Mouse (Mus musculus) Patski (cell line): ENCODE data around the gene Thbs3. TPM values are rescaled to one million over a fixed set of nuclear protein-coding genes. Genes with fewer than 3 reads are reported as not detected.

Source experiments
- ATAC-seq: fragments of 100-300 bp; one replicate; pipeline ENCODE4 v1.8.0; 2021
- CTCF ChIA-PET: fragments of 350-600 bp; sonication (Branson Sonifier 250); formaldehyde crosslinking; loops from one replicate; lab custom pipeline; 2022; ENCODE audit warnings: inconsistent platforms; lab: Charles Lee
- POLR2A ChIA-PET: fragments of 350-600 bp; sonication (Branson Sonifier 250); formaldehyde crosslinking; loops from one replicate; lab custom pipeline; 2022; ENCODE audit warnings: antibody characterized with exemption, inconsistent platforms; lab: Charles Lee
- DNase-seq: peaks from one replicate; pipeline ENCODE4 v3.0.0-alpha.2; 2011; ENCODE audit warnings: low read depth, low spot score
- H3K27me3 ChIP-seq: fragments of 371-371 bp; one replicate; pipeline ENCODE4 v1.5.1; 2021
- CTCF ChIP-seq: fragments of 100-300 bp; IDR thresholded peaks from one replicate; pipeline ENCODE4 v1.5.1; 2021
- in situ Hi-C: fragments of 300-500 bp; cut with MboI; formaldehyde crosslinking; loops from 3 replicates; pipeline ENCODE4 v1.11.1; 2018; ENCODE audit warnings: low pct_unique_long_range_greater_than_20kb, mixed read lengths
- polyA plus RNA-seq: library from polyadenylated mRNA; unstranded; gene quantifications from one replicate; pipeline ENCODE4 v1.2.3, GENCODE M21; 2021

The Thbs3 gene
- polyA plus RNA-seq, 1 experiment from 2014 or later: 86.6 TPM

DNA sequence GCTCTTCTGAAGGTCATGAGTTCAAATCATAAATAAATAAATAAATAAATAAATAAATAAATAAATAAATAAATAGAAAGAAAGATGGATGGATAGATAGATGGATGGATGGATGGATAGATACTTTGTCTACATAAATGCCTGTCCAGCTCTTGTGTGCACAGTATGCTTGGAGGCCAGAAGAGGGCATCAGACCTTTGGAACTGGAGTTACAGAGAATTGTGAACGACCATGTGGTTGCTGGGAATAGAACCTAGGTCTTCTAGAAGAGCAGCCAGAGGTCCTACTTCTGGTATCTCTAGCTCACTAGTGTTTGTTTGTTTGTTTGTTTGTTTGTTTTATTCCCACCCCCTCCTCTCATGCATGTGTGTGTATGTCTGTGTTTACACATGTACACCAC lies 21.6 kb upstream of the Thbs3 start:
- DNase-seq: no peak
- ATAC-seq: no peak
- no peak for TF ChIP-seq CTCF
- in situ Hi-C loops: loop anchor here (5.0 to 10.0 kb wide), 3 partner anchors 71 to 249 kb away; no protein-coding TSS in a partner anchor
- ChIA-PET CTCF (interaction anchor here (0.7 to 2.1 kb wide), 15 partner anchors 9 to 235 kb away, joined by 3 to 15 read pairs (median 5); partner anchors contain the start of genes Clk2, Pklr and Scamp3), POLR2A (interaction anchor here (0.6 to 1.5 kb wide), 3 partner anchors 79 to 110 kb away, joined by 3 to 4 read pairs (median 4); no protein-coding TSS in a partner anchor)
- H3K27me3 ChIP-seq: no peaks in the 10 kb centered on the region

DNA sequence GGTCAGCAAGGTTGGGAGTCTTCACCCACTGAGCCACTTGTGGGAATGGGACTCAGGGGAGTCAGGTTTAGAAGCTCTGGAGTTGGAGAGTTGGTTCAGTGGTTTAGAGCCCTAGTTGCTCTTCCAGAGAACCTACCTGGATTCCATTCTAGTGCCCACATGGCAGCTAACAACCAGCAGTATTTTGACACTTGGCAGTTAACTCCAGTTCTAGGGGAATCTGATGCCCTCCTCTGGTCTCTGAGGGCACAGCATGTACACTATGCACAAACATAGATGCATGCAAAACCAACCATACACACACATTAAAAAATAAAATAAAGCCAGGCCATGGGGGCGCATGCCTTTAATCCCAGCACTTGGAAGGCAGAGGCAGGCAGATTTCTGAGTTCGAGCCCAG lies 21.1 kb upstream of the Thbs3 start:
- H3K27me3 ChIP-seq: no peaks in the 10 kb centered on the region
- in situ Hi-C loops: loop anchor here (5.0 to 10.0 kb wide), 3 partner anchors 72 to 249 kb away; no protein-coding TSS in a partner anchor
- no peak for TF ChIP-seq CTCF
- DNase-seq: no peak
- no peak for ATAC-seq
- POLR2A ChIA-PET: interaction anchor here (0.6 to 1.5 kb wide), 4 partner anchors 52 to 104 kb away, joined by 3 to 4 read pairs (median 4); partner anchors contain the start of genes Krtcap2, Pklr and Trim46
- CTCF ChIA-PET: interaction anchor here (0.7 to 2.1 kb wide), 17 partner anchors 9 to 255 kb away, joined by 3 to 15 read pairs (median 5); partner anchors contain the start of genes Clk2, Pklr and Scamp3

DNA sequence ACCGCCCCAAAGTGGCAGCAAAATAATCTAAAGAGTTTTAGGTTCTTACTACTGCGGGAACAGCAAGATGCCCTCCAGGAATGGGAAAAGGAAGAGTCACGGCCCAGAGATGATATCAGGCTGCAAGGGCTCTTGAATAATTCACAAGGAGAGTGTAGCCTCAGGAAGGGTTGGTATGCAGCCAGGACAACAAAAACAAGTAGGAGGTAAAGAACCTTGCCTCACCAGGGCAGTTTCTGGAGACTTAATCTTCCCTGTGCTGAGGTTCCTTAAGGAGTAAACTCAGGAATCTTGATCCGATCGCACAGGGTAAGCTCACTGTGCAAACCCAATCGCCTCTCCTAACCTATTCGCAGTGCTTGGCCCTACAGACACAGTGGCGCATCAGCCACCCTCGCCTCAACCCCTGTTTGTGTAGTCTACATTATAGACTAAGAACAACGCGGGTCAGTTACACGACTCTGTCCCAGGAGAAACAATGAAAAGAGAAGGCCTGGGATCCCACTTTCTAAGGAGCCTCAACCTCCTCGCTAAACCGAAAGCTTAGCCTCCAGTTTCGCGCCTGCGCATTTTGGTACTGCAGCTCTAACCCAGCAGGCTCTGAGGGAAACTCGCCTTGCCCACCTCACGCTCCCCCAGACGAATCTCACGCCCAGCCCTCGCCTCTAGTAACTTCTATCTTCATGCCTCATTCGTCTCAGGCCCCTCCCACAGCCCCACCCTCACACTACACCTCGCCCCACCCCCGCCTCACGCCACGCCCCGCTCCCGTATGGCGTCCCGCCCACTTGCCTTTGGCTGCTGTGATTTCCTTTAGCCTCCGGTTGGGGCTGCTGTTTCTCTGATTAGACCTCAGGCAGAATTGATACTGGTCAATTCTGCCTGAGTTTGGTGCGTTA lies 18.8 kb upstream of the Thbs3 start:
- in situ Hi-C loops: loop anchor here (10.0 kb wide), 1 partner anchor 251 kb away; no protein-coding TSS in a partner anchor
- ATAC-seq: peak; percentile 73
- peak; percentile 82 for TF ChIP-seq CTCF
- POLR2A ChIA-PET: interaction anchor here (1.2 to 2.3 kb wide), 2 partner anchors 18 to 38 kb away, joined by 3 to 10 read pairs; partner anchors contain the start of gene Thbs3
- peak; percentile 82 for DNase-seq
- CTCF ChIA-PET: interaction anchor here (0.6 to 1.9 kb wide), 9 partner anchors 10 to 106 kb away, joined by 3 to 5 read pairs (median 4); partner anchors contain the start of gene Krtcap2
- H3K27me3 ChIP-seq: no peaks in the 10 kb centered on the region

DNA sequence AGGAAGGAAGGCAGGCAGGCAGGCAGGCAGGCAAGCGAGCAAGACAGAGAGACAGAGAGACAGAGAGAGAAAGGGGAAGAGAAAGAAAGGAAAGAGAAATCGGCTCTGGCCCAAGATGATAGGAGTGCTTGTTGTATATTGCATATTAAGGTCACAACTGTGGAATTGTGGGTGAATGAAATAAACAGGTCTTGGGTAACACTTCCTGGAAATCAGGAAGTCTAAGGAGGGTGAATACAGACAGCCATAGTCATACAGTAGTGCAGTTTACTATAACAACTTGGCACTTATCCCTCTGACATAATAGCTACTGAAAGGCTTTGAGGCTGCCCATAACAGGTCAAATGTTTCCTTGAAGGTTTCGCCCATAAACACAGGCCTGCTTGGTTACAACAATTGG lies 15.1 kb upstream of the Thbs3 start:
- ChIA-PET POLR2A (no interaction called here), CTCF (no interaction called here)
- ATAC-seq: no peak
- DNase-seq: no peak
- TF ChIP-seq CTCF: no peak
- in situ Hi-C loops: loop anchor here (10.0 to 25.0 kb wide), 2 partner anchors 255 to 513 kb away; partner anchors contain the start of gene Khdc4
- no peaks in the 10 kb centered on the region for H3K27me3 ChIP-seq

DNA sequence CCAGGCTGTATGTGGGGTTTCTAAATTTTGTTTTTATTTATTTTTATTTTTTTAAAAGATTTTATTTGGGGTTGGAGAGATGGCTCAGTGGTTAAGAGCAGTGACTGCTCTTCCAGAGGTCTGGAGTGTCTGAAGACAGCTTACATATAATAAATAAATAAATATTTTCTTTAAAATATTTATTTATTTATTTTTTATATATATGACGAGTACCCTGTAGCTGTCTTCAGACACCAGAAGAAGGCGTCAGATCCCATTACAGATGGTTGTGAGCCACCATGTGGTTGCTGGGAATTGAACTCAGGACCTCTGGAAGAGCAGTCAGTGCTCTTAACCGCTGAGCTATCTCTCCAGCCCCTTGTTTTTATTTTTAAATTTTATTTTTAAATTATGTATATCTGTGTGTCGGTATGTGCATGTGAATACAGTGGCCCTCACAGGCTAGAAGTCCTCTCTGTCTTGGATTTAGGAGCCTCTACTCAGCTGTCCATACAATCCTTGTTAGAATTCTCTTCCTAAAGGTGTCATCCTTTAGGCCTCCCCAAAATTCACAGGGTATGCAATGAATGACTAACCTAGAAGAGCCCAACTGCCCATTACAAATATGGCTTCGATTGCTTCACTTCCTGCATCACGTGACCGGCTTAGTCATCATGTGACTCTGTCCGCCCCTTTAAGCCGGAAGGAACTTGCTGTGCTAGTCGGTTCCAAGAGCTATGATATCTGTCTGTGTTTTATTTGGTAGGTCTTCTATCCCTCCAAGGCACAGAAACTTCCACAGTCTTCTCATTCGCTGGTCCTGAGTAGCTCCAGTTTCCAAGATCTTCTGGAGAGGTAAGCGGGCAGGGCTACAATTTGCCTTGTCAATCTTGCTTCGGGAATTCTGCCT lies 12.5 kb upstream of the Thbs3 start, which contains the start of gene Gba:
Gene Gba (plus strand): TSS at position 676 of the 889 bp plus-strand sequence.
- ChIA-PET POLR2A (interaction anchor here (0.7 to 1.4 kb wide), 4 partner anchors 9 to 24 kb away, joined by 3 to 5 read pairs (median 4); no protein-coding TSS in a partner anchor), CTCF (interaction anchor here (0.9 to 1.9 kb wide), 3 partner anchors 9 to 43 kb away, joined by 3 to 6 read pairs (median 4); partner anchors contain the start of gene Thbs3)
- in situ Hi-C loops: loop anchor here (25.0 kb wide), 1 partner anchor 515 kb away; the partner anchor contains the start of gene Khdc4
- H3K27me3 ChIP-seq: no peaks in the 10 kb centered on the region
- peak; percentile 67 for ATAC-seq
- peak; percentile 77 for DNase-seq
- TF ChIP-seq CTCF: no peak

DNA sequence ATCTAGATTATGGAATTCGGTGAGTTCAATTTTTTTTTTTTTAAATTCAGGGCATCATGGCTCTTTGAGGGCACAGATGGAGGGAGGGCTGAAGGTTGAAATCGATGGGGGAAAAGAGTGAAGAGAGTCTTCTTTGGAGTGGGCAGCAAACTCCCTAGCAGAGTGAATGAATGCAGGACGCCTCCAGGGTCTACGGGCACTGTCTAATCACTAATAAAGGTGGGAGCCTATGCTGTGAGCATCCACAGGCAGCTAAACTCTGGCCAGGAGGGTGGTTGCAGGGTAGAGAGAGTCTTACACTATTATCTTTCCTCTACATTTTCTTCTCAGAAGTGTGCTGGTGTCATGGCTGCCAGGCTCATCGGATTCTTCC lies 11.9 kb upstream of the Thbs3 start:
- no peak for DNase-seq
- POLR2A ChIA-PET: interaction anchor here (1.1 to 1.4 kb wide), 2 partner anchors 8 to 10 kb away, joined by 3 to 5 read pairs; no protein-coding TSS in a partner anchor
- no peak for TF ChIP-seq CTCF
- CTCF ChIA-PET: interaction anchor here (0.9 to 1.9 kb wide), 3 partner anchors 8 to 42 kb away, joined by 3 to 6 read pairs (median 4); partner anchors contain the start of gene Thbs3
- in situ Hi-C loops: loop anchor here (25.0 kb wide), 1 partner anchor 516 kb away; the partner anchor contains the start of gene Khdc4
- H3K27me3 ChIP-seq: no peaks in the 10 kb centered on the region
- peak; percentile 12 for ATAC-seq

DNA sequence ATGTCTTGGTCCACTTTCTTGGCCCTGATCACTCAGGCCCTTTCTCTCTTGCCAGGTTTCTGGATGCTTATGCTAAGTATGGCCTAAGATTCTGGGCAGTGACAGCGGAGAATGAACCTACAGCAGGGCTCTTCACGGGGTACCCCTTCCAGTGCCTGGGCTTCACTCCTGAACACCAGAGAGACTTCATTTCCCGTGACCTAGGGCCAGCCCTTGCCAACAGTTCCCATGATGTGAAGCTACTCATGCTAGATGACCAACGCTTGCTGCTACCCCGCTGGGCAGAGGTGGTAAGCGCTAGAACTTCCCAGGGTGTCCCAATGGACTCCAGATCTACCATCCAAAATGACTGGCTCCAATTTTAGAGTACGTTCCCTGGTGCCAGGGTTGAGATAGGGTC lies 8.9 kb upstream of the Thbs3 start:
- ChIA-PET CTCF (no interaction called here), POLR2A (interaction anchor here (0.6 kb wide), 1 partner anchor 146 kb away, joined by 7 read pairs; no protein-coding TSS in a partner anchor)
- DNase-seq (no peak), ATAC-seq (no peak)
- H3K27me3 ChIP-seq: no peaks in the 10 kb centered on the region
- in situ Hi-C loops: loop anchor here (25.0 kb wide), 1 partner anchor 519 kb away; the partner anchor contains the start of gene Khdc4
- no peak for TF ChIP-seq CTCF

DNA sequence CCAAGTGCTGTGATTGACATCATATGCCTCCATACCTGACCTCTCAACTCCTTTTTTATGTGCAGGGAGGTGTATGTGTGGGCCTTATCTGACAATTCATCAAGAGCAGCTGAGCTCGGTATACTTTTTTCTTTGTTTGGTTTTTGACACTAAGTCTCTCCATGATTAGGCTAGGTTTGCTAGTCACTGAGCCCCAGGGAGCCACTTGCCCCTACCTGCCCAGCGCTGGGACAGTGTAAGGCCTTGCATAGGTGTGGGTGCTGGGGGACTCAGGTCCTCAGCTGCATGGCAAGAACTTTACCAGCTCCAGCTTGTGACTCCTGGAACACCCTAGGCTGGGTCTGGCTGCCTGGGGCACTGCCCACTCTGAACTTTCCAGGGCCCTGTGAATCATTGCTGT lies 8.3 kb upstream of the Thbs3 start:
- in situ Hi-C loops: loop anchor here (25.0 kb wide), 1 partner anchor 519 kb away; the partner anchor contains the start of gene Khdc4
- no peak for ATAC-seq
- no peak for DNase-seq
- CTCF ChIA-PET: interaction anchor here (0.8 kb wide), 1 partner anchor 9 kb away, joined by 3 read pairs; no protein-coding TSS in a partner anchor
- TF ChIP-seq CTCF: no peak
- POLR2A ChIA-PET: no interaction called here
- no peaks in the 10 kb centered on the region for H3K27me3 ChIP-seq

DNA sequence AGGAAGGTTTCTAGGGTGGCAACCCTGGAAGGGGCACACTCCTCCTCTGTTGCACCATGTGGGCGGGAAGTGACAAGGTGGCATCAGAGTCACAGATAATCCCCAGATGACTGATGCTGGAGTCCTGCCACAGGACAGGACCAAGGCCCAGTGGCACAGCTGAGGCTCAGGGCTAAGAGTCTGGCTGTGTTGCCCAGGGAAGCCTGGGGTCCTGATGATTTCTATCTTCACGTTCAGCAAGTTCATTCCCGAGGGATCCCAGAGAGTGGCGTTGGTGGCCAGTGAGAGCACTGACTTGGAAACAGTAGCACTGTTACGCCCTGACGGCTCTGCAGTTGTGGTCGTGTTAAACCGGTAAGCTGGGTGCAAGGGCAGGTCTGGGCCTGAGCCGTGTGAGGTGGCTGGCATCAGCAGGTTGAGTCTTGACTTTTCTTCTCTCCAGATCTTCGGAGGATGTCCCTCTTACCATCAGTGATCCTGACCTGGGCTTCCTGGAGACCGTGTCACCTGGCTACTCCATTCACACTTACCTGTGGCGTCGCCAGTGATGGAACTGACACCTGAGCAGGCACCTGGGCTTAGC lies 6.8 kb upstream of the Thbs3 start:
- POLR2A ChIA-PET: no interaction called here
- H3K27me3 ChIP-seq: no peaks in the 10 kb centered on the region
- in situ Hi-C loops: loop anchor here (25.0 kb wide), 1 partner anchor 521 kb away; the partner anchor contains the start of gene Khdc4
- no peak for TF ChIP-seq CTCF
- DNase-seq (no peak), ATAC-seq (no peak)
- CTCF ChIA-PET: no interaction called here
